Mouse (Mus musculus): ENCODE data around the gene Ctc1. TPM values are rescaled to one million over a fixed set of nuclear protein-coding genes. Genes with fewer than 3 reads are reported as not detected.
"Not testable (repeated sequence)": the region's sequence is repeated elsewhere in the genome, so short reads cannot be mapped to it uniquely, and the experiment has no call there.

Gene Ctc1
- total RNA-seq, 2 experiments from 2014 or later: 34.3 to 39.2 TPM

DNA sequence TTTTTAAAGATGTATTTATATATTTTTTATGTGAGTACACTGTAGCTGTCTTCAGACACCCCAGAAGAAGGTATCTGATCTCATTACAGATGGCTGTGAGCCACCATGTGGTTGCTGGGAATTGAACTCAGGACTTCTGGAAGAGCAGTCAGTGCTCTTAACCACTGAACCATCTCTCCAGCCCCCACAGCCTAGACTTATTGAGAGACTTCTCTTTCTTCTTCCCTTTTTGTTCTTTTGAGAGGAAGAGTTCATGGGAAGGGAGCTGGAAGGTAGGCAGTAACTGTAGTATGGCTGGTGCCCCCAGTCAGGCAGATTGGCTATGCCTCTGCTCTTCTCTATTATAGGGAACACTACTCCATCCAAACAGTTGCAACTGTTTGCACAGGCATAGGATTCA lies 9.1 kb upstream of the Ctc1 start:
- DNase-seq (ENCODE audit: low spot score in 2 of 2): not testable (repeated sequence)

DNA sequence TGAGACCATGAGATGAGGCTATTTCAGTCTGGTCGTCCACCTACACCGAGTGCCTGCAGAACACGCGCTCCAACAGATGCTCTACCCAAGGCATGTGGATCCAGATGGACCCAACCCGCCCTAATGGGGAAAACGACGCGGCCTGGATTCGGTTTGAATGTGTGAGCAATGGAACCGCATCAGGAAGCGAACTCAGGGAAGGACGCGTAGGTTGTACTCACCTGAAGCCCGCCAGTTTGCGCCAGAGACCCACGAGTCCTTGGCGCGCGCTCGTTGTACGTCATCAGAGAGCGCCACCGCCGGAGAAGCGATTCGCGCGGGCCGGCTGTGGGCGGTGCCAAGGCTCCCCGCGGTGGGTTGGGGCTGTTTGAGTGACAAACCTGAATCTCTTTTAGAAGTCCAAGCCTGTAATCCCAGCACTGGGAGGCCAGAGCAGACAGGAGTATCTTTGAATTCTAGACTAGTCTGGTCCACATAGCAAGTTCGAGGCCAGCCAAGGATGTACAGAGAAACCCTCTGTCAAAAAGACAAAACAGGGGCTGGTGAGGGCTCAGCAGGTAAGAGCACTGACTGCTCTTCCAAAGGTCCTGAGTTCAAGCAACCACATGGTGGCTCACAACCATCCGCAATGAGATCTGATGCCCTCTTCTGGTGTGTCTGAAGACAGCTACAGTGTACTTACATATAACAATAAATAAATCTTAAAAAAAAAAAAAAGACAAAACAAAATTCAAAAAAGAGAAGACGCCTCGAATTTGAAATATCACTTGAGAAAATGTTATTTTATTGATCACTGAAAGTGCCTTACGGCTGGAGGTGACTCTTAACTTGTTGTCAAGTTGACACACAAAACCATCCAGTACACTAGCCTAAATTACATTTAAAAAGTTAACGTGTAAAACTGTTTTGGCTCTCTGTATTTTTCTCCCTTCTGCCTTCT lies 7.3 kb upstream of the Ctc1 start, which contains the start of gene Pfas:
Pfas (minus strand) TSS at position 279 of the 940 bp plus-strand sequence.
- DNase-seq (ENCODE audit: low spot score in 2 of 2): peak; percentile 88 to 93

DNA sequence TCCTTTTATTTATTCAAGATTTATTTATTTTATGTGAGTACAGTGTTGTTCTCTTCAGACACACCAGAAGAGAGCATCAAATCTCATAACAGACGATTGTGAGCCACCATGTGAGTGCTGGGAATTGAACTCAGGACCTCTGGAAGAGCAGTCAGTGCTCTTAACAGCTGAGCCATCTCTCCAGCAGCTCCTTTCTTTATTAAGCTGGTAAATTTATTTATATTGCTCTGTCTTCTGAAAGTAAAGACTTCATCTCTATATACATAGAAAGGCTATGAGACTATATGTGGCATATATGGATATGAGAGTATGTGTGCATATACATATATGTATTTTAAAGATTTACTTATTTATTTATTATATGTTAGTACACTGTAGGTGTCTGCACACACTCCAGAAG lies 6.2 kb upstream of the Ctc1 start:
- no peak for DNase-seq (ENCODE audit: low spot score in 2 of 2)

DNA sequence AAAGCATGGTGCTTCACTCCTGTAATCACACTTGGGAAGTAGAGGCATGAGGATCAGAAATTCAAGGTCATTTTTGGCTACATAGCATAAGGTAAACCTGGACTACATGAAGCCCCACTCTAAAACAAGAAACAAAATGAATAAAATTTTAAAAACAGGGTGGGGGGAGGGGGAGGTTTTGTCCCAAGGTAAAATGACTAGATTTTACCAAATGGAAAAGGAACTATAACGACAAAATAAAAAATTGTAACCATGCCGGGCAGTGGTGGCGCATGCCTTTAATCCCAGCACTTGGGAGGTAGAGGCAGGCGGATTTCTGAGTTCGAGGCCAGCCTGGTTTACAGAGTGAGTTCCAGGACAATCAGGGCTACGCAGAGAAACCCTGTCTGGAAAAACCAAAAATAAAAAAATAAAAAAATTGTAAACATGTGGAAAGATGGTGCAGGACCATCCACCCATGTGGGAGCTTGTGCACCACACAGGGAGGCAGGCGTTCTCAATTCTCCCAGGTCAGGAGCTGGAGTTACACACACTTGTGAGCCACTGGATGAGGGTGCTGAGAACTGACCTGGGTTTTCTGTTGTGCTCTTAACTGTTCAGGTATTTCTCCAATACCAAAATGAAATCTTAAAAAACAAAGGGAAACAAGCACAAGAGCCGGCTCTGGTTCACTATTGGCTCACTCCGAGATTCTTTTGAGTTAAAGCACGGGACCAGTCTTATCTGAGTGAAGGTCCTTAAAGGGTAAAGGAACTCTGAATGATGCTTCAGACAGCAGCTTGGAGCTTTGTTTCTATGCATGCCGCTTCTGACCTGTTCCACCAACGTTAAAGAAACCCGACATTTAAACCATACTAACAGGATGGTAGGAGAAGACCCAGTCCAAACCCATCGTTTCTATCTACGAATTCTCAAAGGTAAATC lies 5.0 kb upstream of the Ctc1 start:
- no peak for DNase-seq (ENCODE audit: low spot score in 2 of 2)

DNA sequence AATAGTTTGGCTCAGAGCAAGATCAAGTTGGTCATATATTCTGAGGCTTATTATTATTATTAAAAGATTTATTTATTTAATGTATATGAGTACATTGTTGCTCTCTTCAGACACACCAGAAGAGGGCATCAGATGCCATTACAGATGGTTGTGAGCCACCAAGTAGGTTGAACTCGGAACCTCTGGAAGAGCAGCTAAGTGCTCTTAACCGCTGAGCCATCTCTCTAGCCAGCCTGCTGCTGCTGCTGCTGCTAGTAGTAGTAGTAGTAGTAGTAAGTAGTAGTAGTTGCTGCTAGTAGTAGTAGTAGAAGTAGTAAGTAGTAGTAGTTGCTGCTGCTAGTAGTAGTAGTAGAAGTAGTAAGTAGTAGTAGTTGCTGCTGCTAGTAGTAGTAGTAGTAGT lies 4.3 kb upstream of the Ctc1 start:
- not testable (repeated sequence) for DNase-seq (ENCODE audit: low spot score in 2 of 2)

DNA sequence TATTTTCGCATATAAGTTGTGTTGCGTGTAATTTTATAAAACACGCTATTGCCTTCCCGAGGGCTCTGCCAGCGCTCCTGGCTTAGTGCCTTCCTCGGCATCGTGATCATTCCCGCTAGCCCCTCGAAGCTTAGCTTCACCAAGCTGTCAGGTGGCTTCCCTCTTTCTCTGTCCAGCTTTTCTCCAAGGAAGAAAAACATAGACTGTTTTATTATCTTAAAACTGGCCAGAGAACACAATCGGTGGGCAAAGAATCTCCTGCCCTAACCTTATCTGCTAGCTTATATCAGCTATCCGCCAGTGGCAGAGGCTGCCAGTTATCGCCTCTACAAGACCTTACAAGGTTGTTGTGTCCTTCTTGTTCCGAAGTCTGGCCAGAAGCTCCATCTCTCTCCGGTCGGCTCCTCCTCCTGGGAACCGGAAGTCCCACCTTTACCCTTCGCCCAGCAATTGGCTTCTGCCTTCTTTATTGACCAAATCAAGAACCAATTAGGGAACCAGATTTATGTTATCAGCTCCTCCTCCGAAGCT lies 3.6 kb upstream of the Ctc1 start:
- DNase-seq (ENCODE audit: low spot score in 2 of 2): peak; percentile 82 to 92

DNA sequence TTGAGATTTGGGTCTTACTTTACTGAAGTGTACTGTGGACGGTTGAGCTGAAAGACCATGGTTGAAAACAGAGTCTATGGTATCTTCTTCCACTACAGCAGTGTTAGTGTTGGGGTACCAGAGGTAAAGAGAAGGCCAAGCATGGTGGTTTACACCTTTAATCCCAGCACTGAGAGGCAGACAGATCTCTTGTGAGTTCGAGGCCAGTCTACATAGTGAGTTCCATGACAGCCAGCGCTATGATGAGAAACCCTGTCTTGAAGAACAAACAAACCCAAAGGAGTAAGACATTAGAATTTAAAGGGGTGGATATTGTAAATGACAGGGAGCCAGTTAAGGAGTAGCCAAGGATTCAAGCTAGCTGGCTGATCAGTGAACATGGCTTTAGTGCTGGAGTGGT lies 1.0 kb downstream of the Ctc1 start:
- no peak for DNase-seq (ENCODE audit: low spot score in 2 of 2)

DNA sequence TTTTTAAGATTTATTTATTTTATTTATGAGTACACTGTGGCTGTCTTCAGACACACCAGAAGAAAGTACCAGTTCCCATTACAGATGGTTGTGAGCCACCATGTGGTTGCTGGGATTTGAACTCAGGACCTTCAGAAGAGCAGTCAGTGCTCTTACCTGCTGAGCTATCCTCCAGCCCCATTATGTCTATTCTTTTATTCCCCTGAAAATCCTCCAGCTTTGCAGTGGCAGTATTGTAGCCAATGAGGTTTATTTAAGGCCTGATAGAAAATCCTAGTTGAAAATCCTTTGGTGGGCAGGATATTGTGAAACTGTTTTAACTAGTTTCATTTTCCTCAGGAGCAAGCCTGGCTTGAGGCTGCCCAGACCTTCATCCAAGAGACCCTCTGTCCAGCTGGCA lies 5.0 kb downstream of the Ctc1 start:
- DNase-seq (ENCODE audit: low spot score in 2 of 2): no peak

DNA sequence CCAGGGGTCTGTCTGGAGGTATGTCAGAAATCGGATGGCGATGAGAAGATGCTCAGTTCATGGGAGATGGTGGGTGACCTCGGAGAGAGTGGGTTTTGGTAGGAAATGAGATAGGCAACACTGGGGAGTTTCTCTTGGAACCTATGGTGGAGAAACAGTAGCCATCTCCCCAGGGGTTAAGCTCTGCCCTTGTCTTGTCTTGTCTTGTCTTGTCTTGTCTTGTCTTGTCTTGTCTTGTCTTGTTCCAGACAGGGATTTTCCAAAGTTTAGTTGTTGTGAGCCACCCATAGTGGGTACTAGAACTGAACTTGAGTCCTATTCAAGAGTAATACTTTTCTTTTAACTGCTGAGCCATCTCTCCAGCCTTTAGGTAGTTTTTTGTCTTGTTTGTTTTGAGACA lies 10.9 kb downstream of the Ctc1 start:
- DNase-seq (ENCODE audit: low spot score in 2 of 2): no peak

DNA sequence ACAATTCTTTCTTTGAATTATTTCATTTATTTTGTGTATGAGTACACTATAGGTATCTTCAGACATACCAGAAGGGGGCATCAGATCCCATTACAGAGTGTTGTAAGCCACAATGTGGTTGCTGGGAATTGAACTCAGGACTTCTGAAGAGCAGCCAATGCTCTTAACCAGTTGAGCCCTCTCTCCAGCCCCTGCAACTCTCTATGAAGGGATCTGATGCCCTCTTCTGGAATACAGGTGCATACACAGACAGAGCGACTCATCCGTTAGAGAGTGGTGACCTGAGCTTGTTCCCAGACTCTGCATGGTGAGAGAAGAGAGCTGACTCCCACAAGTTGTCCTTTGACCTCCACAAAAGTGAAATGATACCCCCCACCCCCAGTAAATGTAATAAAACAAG lies 13.1 kb downstream of the Ctc1 start:
- no peak for DNase-seq (ENCODE audit: low spot score in 2 of 2)

DNA sequence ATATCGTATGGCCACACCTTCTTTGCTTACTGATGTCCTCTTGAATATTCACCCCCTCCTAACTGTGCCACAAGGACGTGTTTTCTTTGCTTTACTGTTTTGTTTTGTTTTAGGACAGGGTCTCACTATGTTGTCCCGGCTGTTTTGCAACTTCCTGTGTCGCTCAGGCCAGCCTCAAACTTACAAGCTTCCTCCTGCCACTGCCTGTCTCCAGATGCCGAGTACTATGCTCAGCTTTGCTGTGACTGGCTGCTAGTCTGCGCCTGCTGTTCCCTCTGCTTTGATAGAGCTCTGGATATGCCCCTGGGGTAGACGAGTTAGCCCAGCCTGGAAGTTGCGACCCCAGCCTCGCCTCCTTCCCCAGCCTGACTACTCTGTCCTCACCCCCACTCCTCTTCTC lies 17.8 kb downstream of the Ctc1 start:
- no peak for DNase-seq (ENCODE audit: low spot score in 2 of 2)

DNA sequence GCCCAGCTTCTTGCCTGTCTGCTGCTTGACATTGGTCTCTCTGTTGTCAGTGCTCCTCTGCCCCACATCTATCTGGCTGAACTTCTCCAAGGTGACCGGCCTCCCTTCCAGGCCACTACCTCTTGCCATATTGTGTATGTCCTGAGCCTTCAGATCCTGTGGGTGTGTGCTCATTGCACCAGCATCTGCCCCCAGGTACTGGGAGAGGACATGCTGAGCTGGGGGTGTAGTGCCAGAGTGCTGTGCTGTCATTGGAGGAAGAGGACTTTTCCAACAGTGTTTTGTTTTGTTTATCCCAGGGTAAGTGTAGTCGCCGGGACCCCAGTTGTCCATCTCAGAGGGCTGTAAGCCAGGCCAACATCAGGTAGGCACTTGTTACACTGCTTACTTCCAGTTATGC lies 18.9 kb downstream of the Ctc1 start:
- DNase-seq (ENCODE audit: low spot score in 2 of 2): no peak

DNA sequence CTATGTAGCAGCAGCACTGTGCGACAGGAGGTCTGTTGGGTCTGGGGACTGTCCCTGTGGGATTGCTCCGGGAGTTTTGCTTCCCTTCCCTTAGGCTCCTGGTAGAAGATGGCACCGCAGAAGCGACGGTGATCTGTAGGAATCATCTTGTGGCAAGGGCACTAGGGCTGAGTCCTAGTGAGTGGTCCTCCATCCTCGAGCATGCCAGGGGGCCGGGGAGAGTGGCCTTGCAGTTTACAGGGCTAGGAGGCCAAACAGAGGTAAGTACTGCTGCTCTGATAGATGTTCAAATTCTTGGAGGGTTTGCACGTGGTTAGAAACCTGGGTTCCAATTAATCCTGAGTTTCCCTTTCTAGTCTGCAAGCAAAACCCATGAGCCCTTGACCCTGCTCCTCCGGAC lies 19.7 kb downstream of the Ctc1 start:
- no peak for DNase-seq (ENCODE audit: low spot score in 2 of 2)

DNA sequence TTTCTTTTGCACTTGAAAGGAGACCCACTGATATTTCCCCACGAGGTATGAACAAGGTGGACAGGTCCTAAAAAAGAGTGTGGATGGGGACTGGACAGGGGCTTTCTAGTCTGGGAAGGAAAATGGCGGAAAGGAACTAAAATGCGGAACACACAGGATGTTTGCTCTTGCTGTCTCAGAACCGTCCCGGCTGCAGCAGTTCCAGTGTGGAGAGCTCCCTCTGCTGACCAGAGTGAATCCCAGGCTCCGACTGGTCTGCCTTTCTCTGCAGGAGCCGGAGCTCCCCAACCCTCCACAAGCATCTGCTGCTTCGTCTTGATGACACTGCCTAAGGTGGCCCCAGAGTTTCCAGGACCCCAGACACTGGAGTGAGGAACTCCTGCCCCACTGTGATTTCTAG lies 20.1 kb downstream of the Ctc1 start:
- DNase-seq (ENCODE audit: low spot score in 2 of 2): peak; percentile 87 to 96

DNA sequence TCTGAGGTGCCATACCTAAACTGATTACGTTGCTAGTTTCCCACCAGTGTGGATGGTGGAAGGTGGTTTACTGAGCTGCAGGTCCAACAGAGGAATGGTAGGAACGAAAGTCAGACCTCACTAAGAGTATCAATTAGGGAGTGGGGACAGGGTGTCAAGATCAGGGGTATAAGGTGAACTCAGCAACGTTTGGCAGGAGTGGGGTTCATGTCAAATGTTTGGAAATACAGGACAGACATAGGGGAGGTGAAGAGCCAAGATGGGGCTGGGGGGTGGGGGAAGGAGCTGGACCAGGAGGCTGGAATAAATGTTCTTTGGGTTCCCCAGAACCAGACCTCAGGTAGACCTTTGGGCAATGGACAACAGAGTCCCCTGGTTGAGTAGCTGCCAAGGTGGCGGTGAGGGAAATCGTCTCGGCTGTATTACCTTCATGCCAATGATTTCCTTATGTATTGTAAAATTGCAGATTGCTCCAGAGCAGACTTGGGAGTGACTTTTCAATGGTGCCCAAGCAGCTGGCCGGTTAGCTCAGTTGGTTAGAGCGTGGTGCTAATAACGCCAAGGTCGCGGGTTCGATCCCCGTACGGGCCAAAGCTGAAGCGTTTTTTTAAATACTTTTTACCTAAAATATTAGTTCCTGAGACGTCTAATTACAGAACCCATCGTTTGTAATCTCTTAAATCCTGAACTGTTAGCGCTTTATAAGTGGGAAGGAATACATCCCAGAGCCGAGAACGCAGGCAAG lies 20.9 kb downstream of the Ctc1 start:
- peak; percentile 82 to 97 for DNase-seq (ENCODE audit: low spot score in 2 of 2)

DNA sequence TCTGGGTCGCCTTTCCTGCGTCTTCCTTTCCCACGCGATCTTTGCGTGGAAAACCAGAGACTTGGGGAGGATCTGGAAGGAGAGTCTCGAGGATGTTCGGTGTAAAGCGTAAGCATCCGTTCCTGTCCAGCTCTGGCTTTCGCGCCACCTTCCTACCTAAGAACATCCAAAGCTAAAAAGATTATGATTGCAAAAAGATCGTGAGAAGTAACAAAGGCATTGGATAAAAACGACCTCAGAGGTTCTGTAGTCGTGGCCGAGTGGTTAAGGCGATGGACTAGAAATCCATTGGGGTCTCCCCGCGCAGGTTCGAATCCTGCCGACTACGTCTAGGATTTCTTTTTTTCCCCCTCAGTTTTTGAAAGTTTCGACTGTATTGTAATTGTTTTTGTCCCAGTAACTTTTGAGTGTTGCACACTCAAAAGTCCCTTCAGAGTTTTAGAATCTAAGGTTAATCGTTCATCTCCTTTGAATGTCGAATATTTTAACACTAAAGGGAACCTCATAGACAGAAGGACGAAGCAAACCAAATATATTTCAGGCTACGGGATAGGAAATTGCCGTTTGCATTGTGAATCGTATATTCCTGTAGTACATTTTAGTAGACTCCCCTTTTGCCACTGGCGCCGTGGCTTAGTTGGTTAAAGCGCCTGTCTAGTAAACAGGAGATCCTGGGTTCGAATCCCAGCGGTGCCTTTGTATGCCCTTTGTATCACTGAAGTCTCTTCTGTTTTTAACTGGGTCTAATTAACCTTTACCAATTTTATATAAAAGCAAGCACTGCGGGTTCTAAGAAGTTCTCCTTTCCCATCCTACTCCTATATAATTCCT lies 21.7 kb downstream of the Ctc1 start:
- DNase-seq (ENCODE audit: low spot score in 2 of 2): peak; percentile 85 to 95

DNA sequence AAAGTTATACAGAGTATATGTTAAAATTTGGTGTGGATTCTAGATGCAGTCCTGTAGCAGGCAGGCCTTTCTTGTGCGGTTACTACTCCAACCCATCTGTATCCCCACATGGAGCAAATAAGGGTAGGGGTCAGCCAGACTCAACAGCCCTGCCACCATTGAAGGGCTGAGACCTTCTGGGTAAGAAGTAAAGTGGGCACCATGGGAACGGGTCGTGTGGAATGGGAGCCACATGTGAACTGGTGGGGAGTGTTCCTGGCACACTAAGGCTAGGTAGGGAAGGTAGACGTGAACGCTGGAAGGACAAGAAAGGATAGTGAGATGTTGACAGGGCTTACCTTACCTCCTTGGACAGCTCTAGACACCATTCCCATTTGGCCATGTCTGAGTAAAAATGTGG lies 22.5 kb downstream of the Ctc1 start:
- no peak for DNase-seq (ENCODE audit: low spot score in 2 of 2)

DNA sequence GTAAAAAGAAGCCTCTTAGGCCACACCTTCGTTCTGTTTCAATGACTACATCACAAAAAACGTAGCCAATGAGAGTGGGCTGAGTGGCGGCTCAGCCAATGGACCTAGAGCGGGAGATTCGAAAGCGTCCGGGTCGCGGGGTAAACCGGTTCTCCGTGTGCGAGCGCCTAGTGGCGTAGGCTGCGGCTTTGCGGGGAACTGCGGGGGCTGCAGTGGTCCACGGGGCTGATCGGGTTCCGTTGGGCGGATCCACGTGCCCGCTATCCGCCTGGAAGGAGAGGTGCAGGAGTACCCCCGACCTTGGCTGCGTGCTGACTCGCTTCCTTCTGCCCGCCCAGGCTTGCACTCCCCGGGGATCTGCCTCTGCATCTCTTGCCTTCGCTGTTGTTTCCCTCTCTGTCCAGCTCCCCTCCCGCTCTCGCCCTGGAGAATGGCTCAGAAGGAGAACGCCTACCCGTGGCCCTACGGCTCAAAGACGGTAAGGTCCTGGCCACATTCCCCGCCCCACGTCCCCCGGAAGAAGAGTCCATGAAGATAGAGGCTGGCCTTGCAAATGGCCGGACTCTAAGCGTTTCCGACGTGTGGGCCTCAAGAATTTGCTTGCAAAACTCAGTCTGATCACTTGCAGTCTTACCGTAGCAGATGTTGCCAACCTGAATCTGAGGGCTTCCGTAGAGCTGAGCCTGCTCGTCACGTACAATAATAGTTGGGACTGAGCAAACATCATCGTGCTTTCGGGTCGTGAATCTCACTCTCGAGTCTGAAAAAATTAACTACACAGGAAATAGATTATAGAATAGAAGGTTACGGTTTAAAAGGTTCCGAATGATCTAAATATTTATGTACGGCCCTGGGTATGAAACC lies 30.1 kb downstream of the Ctc1 start, which contains the start of gene Aurkb:
Aurkb (plus strand) TSS at position 117 of the 864 bp plus-strand sequence.
- DNase-seq (ENCODE audit: low spot score in 2 of 2): peak; percentile 44 to 73

DNA sequence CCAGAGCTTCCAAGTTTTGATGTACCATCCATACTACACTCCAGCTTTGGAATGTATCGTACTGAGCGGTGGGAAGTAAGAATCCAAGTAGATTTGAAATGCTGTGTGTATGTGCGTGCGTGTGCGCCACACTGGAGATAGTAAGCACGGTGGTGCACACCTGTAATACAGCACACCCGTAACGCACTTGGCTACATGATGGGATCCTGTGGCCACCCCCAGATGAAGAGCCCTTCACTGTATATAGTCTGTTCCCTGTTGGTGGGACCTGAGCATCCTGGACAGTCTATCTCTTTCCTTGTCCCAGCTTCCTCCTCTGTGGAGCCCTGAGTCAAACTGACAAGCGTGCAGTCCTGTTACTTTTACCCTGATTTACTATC lies 30.7 kb downstream of the Ctc1 start:
- DNase-seq (ENCODE audit: low spot score in 2 of 2): no peak
